Mouse (Mus musculus) limb, embryonic 14.5 days (tissue): ENCODE results near the gene Vmn2r83. TPM values are rescaled to one million over a fixed set of nuclear protein-coding genes. Genes with fewer than 3 reads are reported as not detected.

Experiments
- ATAC-seq: fragments of 200-750 bp; cut with Nextera tagmentation; 2 replicates; pipeline ENCODE4 v1.8.0; 2017; ENCODE audit warnings: low read depth, moderate number of reproducible peaks, moderate TSS enrichment; ENCODE audit not compliant: low FRiP score
- DNase-seq: peaks from one replicate; pipeline ENCODE4 v3.0.0-alpha.2; 2015; ENCODE audit warnings: low spot score
- H3K27ac ChIP-seq: fragments of 300-500 bp; sonication (generic); replicated peaks from 2 replicates; pipeline ENCODE4 v1.5.1; 2014; ENCODE audit warnings: low read depth, mild to moderate bottlenecking, low read length, moderate library complexity, mixed read lengths
- H3K27me3 ChIP-seq: fragments of 300-500 bp; sonication (generic); 2 replicates; pipeline ENCODE4 v1.6.1; 2014; ENCODE audit warnings: low read length, mixed read lengths; ENCODE audit not compliant: control insufficient read depth, insufficient read depth
- H3K36me3 ChIP-seq: fragments of 300-500 bp; sonication (generic); 2 replicates; pipeline ENCODE4 v1.6.1; 2014; ENCODE audit warnings: mild to moderate bottlenecking, low read length, moderate library complexity, mixed read lengths; ENCODE audit not compliant: control insufficient read depth, insufficient read depth
- H3K4me1 ChIP-seq: fragments of 300-500 bp; sonication (generic); 2 replicates; pipeline ENCODE4 v1.6.1; 2014; ENCODE audit warnings: antibody characterized with exemption, low read length, mixed read lengths; ENCODE audit not compliant: control insufficient read depth, insufficient read depth
- H3K4me2 ChIP-seq: fragments of 300-500 bp; sonication (generic); replicated peaks from 2 replicates; pipeline ENCODE4 v1.6.1; 2014; ENCODE audit warnings: low read depth, mild to moderate bottlenecking, low read length, moderate library complexity; ENCODE audit not compliant: severe bottlenecking
- H3K4me3 ChIP-seq: fragments of 300-500 bp; sonication (generic); replicated peaks from 2 replicates; pipeline ENCODE4 v1.5.1; 2014; ENCODE audit warnings: low read length
- H3K9ac ChIP-seq: fragments of 300-500 bp; sonication (generic); 2 replicates; pipeline ENCODE4 v1.6.1; 2014; ENCODE audit warnings: mild to moderate bottlenecking, low read depth, low read length, moderate library complexity; ENCODE audit not compliant: severe bottlenecking
- H3K9me3 ChIP-seq: fragments of 300-500 bp; sonication (generic); 2 replicates; pipeline ENCODE4 v1.6.1; 2016; ENCODE audit warnings: low read length; ENCODE audit not compliant: control insufficient read depth
- POLR2A ChIP-seq: fragments of 200-500 bp; IDR thresholded peaks from 2 replicates; pipeline ENCODE4 v1.8.0; 2012; ENCODE audit warnings: inconsistent platforms, mild to moderate bottlenecking, moderate library complexity, borderline replicate concordance; ENCODE audit not compliant: insufficient read depth, insufficient read length; ENCODE audit errors: extremely low read depth
- WGBS: fragments of 180-500 bp; shearing (Covaris S2); extraction: QIAGEN DNeasy Blood & Tissue Kit; methylation state at CpG from one replicate; pipeline ENCODE4 v1.1.7; 2014; 5-methylcytosine and 5-hydroxymethylcytosine counted together
- microRNA-seq: library from miRNA; unstranded; fragments of <30 nt; microRNA quantifications from one replicate; pipeline ENCODE4, GENCODE M21; 2016
- polyA plus RNA-seq, 2 experiments: library from polyadenylated mRNA; depleted of rRNA in 1 of 2; stranded (reverse) in 1 of 2; unstranded in 1 of 2; fragments of >200 nt; fragmentation: Nextera tagmentation in 1 of 2; extraction: Ambion mirVana in 1 of 2; gene quantifications; 2 replicates each; pipeline versions ENCODE4 v1.2.1 to v1.2.3; 2012 to 2014

Gene Vmn2r83
- polyA plus RNA-seq, 2 experiments, result not detected

DNA sequence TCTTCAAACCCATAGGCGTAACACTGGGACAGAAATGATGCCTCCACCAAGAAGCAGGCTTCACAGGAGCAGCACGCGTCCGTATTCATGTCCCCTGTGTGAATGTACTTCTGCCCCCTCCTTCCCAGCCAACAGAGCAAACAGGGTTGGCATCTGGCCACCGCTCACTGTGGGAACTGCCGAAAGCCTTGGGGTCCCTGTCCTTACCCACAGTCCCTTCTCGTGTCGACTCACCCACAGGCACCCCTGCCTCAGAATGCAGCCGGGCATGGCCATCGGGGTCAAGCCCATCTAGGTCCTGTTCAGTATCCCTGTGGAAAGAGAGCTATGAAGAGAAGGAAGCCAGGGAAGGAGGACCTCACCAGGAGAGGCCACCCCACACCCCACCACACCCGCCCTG is 73.6 kb downstream of the Vmn2r83 start:
- no peak overlapping the region for H3K27ac ChIP-seq
- no peak overlapping the region for H3K4me3 ChIP-seq
- H3K4me2 ChIP-seq, result no peak overlapping the region
- H3K36me3 ChIP-seq, result peaks cover 90% of the 10 kb centered on the region
- no peaks in the 10 kb centered on the region for H3K4me1 ChIP-seq
- H3K27me3 ChIP-seq, result no peaks in the 10 kb centered on the region
- no peak overlapping the region for H3K9ac ChIP-seq
- 99% methylated on average over 11 of the region's 11 CpGs for WGBS
- DNase-seq (no peak), ATAC-seq (no peak)
- TF ChIP-seq POLR2A, result no peak
- H3K9me3 ChIP-seq, result no peaks in the 10 kb centered on the region

Small RNA genes lying within 50 kb of the gene (microRNA-seq; reads per million reads assigned to microRNA genes)
- not detected for gene Mir6909

Other genes starting within 250 kb of the Vmn2r83 start
- gene Vmn2r81, start 221.0 kb upstream of the Vmn2r83 start, polyA plus RNA-seq (2012; rRNA removed), result not detected in 2 replicates
- not detected in 2 replicates for gene Vmn2r81, start 221.0 kb upstream of the Vmn2r83 start, polyA plus RNA-seq (2014; fragmentation: Nextera tagmentation; extraction: Ambion mirVana)
- gene Vmn2r82, start 112.2 kb upstream of the Vmn2r83 start, polyA plus RNA-seq (2012; rRNA removed), result not detected in 2 replicates
- not detected in 2 replicates for gene Vmn2r82, start 112.2 kb upstream of the Vmn2r83 start, polyA plus RNA-seq (2014; fragmentation: Nextera tagmentation; extraction: Ambion mirVana)
- gene Plpp2, start 65.1 kb downstream of the Vmn2r83 start, polyA plus RNA-seq (2012; rRNA removed), result 15.9 and 21.9 TPM in 2 replicates
- 26.1 and 27.7 TPM in 2 replicates for gene Plpp2, start 65.1 kb downstream of the Vmn2r83 start, polyA plus RNA-seq (2014; fragmentation: Nextera tagmentation; extraction: Ambion mirVana)
- gene Mier2, start 86.5 kb downstream of the Vmn2r83 start, polyA plus RNA-seq (2012; rRNA removed), result 162 and 237 TPM in 2 replicates
- gene Mier2, start 86.5 kb downstream of the Vmn2r83 start, polyA plus RNA-seq (2014; fragmentation: Nextera tagmentation; extraction: Ambion mirVana), result 56.5 and 69.8 TPM in 2 replicates
- gene Theg, start 118.6 kb downstream of the Vmn2r83 start, polyA plus RNA-seq (2012; rRNA removed), result not detected in 2 replicates
- not detected in 2 replicates for gene Theg, start 118.6 kb downstream of the Vmn2r83 start, polyA plus RNA-seq (2014; fragmentation: Nextera tagmentation; extraction: Ambion mirVana)
- gene C2cd4c, start 145.3 kb downstream of the Vmn2r83 start, polyA plus RNA-seq (2012; rRNA removed), result 1.0 and 1.2 TPM in 2 replicates
- gene C2cd4c, start 145.3 kb downstream of the Vmn2r83 start, polyA plus RNA-seq (2014; fragmentation: Nextera tagmentation; extraction: Ambion mirVana), result not detected in 2 replicates
- gene Shc2, start 169.2 kb downstream of the Vmn2r83 start, polyA plus RNA-seq (2012; rRNA removed), result 30.2 and 33.0 TPM in 2 replicates
- gene Shc2, start 169.2 kb downstream of the Vmn2r83 start, polyA plus RNA-seq (2014; fragmentation: Nextera tagmentation; extraction: Ambion mirVana), result 9.0 and 10.1 TPM in 2 replicates
- 0.14 and 0.22 TPM in 2 replicates for gene Odf3l2, start 177.0 kb downstream of the Vmn2r83 start, polyA plus RNA-seq (2012; rRNA removed)
- gene Odf3l2, start 177.0 kb downstream of the Vmn2r83 start, polyA plus RNA-seq (2014; fragmentation: Nextera tagmentation; extraction: Ambion mirVana), result 0.15 TPM in 1 of 2 replicates, not detected in the other
- 5.0 and 8.4 TPM in 2 replicates for gene Madcam1, start 195.8 kb downstream of the Vmn2r83 start, polyA plus RNA-seq (2012; rRNA removed)
- gene Madcam1, start 195.8 kb downstream of the Vmn2r83 start, polyA plus RNA-seq (2014; fragmentation: Nextera tagmentation; extraction: Ambion mirVana), result 8.2 and 11.5 TPM in 2 replicates
- 44.6 and 57.4 TPM in 2 replicates for gene Tpgs1, start 200.6 kb downstream of the Vmn2r83 start, polyA plus RNA-seq (2012; rRNA removed)
- gene Tpgs1, start 200.6 kb downstream of the Vmn2r83 start, polyA plus RNA-seq (2014; fragmentation: Nextera tagmentation; extraction: Ambion mirVana), result 66.0 and 67.0 TPM in 2 replicates
- gene Cdc34, start 213.5 kb downstream of the Vmn2r83 start, polyA plus RNA-seq (2012; rRNA removed), result 138 and 156 TPM in 2 replicates
- gene Cdc34, start 213.5 kb downstream of the Vmn2r83 start, polyA plus RNA-seq (2014; fragmentation: Nextera tagmentation; extraction: Ambion mirVana), result 106 and 110 TPM in 2 replicates
- gene Gzmm, start 220.3 kb downstream of the Vmn2r83 start, polyA plus RNA-seq (2012; rRNA removed), result 1.1 and 1.4 TPM in 2 replicates
- gene Gzmm, start 220.3 kb downstream of the Vmn2r83 start, polyA plus RNA-seq (2014; fragmentation: Nextera tagmentation; extraction: Ambion mirVana), result 0.66 and 0.82 TPM in 2 replicates
- gene Bsg, start 235.8 kb downstream of the Vmn2r83 start, polyA plus RNA-seq (2012; rRNA removed), result 763 and 866 TPM in 2 replicates
- gene Bsg, start 235.8 kb downstream of the Vmn2r83 start, polyA plus RNA-seq (2014; fragmentation: Nextera tagmentation; extraction: Ambion mirVana), result 805 and 825 TPM in 2 replicates
- gene Hcn2, start 247.9 kb downstream of the Vmn2r83 start, polyA plus RNA-seq (2012; rRNA removed), result 0.70 and 1.3 TPM in 2 replicates
- 0.18 and 0.21 TPM in 2 replicates for gene Hcn2, start 247.9 kb downstream of the Vmn2r83 start, polyA plus RNA-seq (2014; fragmentation: Nextera tagmentation; extraction: Ambion mirVana)